Mouse (Mus musculus): ENCODE data around the gene Drosha. TPM values are rescaled to one million over a fixed set of nuclear protein-coding genes. Genes with fewer than 3 reads are reported as not detected.
"Not testable (repeated sequence)": the region's sequence is repeated elsewhere in the genome, so short reads cannot be mapped to it uniquely, and the experiment has no call there.

The Drosha gene
- 66.8 and 72.1 TPM in 2 replicates for polyA plus RNA-seq (2016; fragmentation: Nextera tagmentation; extraction: Ambion mirVana)

- peak within 1 kb of the TSS; percentile 88 for H3K4me3 ChIP-seq
- under 1% methylated on average over 67 of the region's 67 CpGs for WGBS
- no peaks in the 10 kb centered on the region for H3K27me3 ChIP-seq (ENCODE audit: insufficient read depth, poor library complexity, severe bottlenecking)
- peak; percentile 97 for DNase-seq (ENCODE audit: low spot score)
- H3K27ac ChIP-seq: peak within 1 kb of the TSS; percentile 96
- H3K36me3 ChIP-seq: peaks cover 67% of the 10 kb centered on the region
- no peaks in the 10 kb centered on the region for H3K9me3 ChIP-seq
- peaks cover 32% of the 10 kb centered on the region for H3K4me1 ChIP-seq (replicated peaks)
Measured at GRCm38 (mm10) chr15:12824197-12824952, at the start of gene Drosha, which contains the start of gene 6030458C11Rik. Drosha (plus strand) TSS chr15:12824815. 6030458C11Rik (minus strand) TSS chr15:12824649.

- H3K9me3 ChIP-seq: peaks cover 5% of the 10 kb centered on the region; the same call in 1 of the 2 replicates
- no peak overlapping the region for H3K27ac ChIP-seq
- no peaks in the 10 kb centered on the region for H3K4me1 ChIP-seq (replicated peaks)
- H3K4me3 ChIP-seq: no peak overlapping the region
- DNase-seq (ENCODE audit: low spot score): no peak
- 90% methylated on average over 6 of the region's 6 CpGs for WGBS
- no peaks in the 10 kb centered on the region for H3K27me3 ChIP-seq (ENCODE audit: insufficient read depth, poor library complexity, severe bottlenecking)
- no peaks in the 10 kb centered on the region for H3K36me3 ChIP-seq
Measured at GRCm38 (mm10) chr15:12781296-12781695, 43.3 kb upstream of the Drosha start.

- 84% methylated on average over 13 of the region's 16 CpGs for WGBS
- peaks cover 2% of the 10 kb centered on the region; the same call in 1 of the 2 replicates for H3K9me3 ChIP-seq
- no peak overlapping the region for H3K4me3 ChIP-seq
- no peaks in the 10 kb centered on the region for H3K4me1 ChIP-seq (replicated peaks)
- no peaks in the 10 kb centered on the region for H3K27me3 ChIP-seq (ENCODE audit: insufficient read depth, poor library complexity, severe bottlenecking)
- H3K27ac ChIP-seq: no peak overlapping the region
- H3K36me3 ChIP-seq: no peaks in the 10 kb centered on the region
- DNase-seq (ENCODE audit: low spot score): no peak
Measured at GRCm38 (mm10) chr15:12781729-12782326, 42.8 kb upstream of the Drosha start.

- WGBS: 82% methylated on average over 5 of the region's 5 CpGs
- no peak overlapping the region for H3K4me3 ChIP-seq
- no peaks in the 10 kb centered on the region for H3K36me3 ChIP-seq
- no peak for DNase-seq (ENCODE audit: low spot score)
- H3K4me1 ChIP-seq (replicated peaks): peaks cover 11% of the 10 kb centered on the region
- H3K27me3 ChIP-seq (ENCODE audit: insufficient read depth, poor library complexity, severe bottlenecking): no peaks in the 10 kb centered on the region
- H3K9me3 ChIP-seq: no peaks in the 10 kb centered on the region
- H3K27ac ChIP-seq: no peak overlapping the region
Measured at GRCm38 (mm10) chr15:12788536-12788935, 36.1 kb upstream of the Drosha start.

- H3K27ac ChIP-seq: peak overlapping the region; percentile 81
- H3K9me3 ChIP-seq: no peaks in the 10 kb centered on the region
- H3K27me3 ChIP-seq (ENCODE audit: insufficient read depth, poor library complexity, severe bottlenecking): no peaks in the 10 kb centered on the region
- H3K36me3 ChIP-seq: no peaks in the 10 kb centered on the region
- WGBS: 27% methylated on average over 10 of the region's 10 CpGs
- DNase-seq (ENCODE audit: low spot score): peak; percentile 49
- peaks cover 11% of the 10 kb centered on the region for H3K4me1 ChIP-seq (replicated peaks)
- H3K4me3 ChIP-seq: no peak overlapping the region
Measured at GRCm38 (mm10) chr15:12789406-12789867, 35.2 kb upstream of the Drosha start.

- H3K4me3 ChIP-seq: no peak overlapping the region
- no peak overlapping the region for H3K27ac ChIP-seq
- H3K27me3 ChIP-seq (ENCODE audit: insufficient read depth, poor library complexity, severe bottlenecking): no peaks in the 10 kb centered on the region
- H3K4me1 ChIP-seq (replicated peaks): peaks cover 7% of the 10 kb centered on the region
- WGBS: 68% methylated on average over 6 of the region's 6 CpGs
- no peaks in the 10 kb centered on the region for H3K9me3 ChIP-seq
- H3K36me3 ChIP-seq: no peaks in the 10 kb centered on the region
- no peak for DNase-seq (ENCODE audit: low spot score)
Measured at GRCm38 (mm10) chr15:12794311-12794710, 30.3 kb upstream of the Drosha start.

GRCm38 (mm10) chr15:12795457-12795894, 29.1 kb upstream of the Drosha start:
- no peaks in the 10 kb centered on the region for H3K36me3 ChIP-seq
- no peaks in the 10 kb centered on the region for H3K9me3 ChIP-seq
- no peak overlapping the region for H3K27ac ChIP-seq
- peak; percentile 43 for DNase-seq (ENCODE audit: low spot score)
- 7% methylated on average over 2 of the region's 2 CpGs for WGBS
- no peaks in the 10 kb centered on the region for H3K27me3 ChIP-seq (ENCODE audit: insufficient read depth, poor library complexity, severe bottlenecking)
- no peak overlapping the region for H3K4me3 ChIP-seq
- no peaks in the 10 kb centered on the region for H3K4me1 ChIP-seq (replicated peaks)

- WGBS: 46% methylated on average over 13 of the region's 13 CpGs
- Histone ChIP-seq H3K4me3 (no peak overlapping the region), H3K27me3 (ENCODE audit: insufficient read depth, poor library complexity, severe bottlenecking) (no peaks in the 10 kb centered on the region), H3K36me3 (no peaks in the 10 kb centered on the region), H3K4me1 (replicated peaks) (no peaks in the 10 kb centered on the region), H3K27ac (no peak overlapping the region), H3K9me3 (no peaks in the 10 kb centered on the region)
- no peak for DNase-seq (ENCODE audit: low spot score)
Measured at GRCm38 (mm10) chr15:12795909-12796470, 28.6 kb upstream of the Drosha start.

- no peaks in the 10 kb centered on the region for H3K27me3 ChIP-seq (ENCODE audit: insufficient read depth, poor library complexity, severe bottlenecking)
- no peak overlapping the region for H3K27ac ChIP-seq
- no peaks in the 10 kb centered on the region for H3K36me3 ChIP-seq
- no peaks in the 10 kb centered on the region for H3K9me3 ChIP-seq
- H3K4me1 ChIP-seq (replicated peaks): no peaks in the 10 kb centered on the region
- WGBS: 92% methylated on average over 6 of the region's 6 CpGs
- no peak for DNase-seq (ENCODE audit: low spot score)
- H3K4me3 ChIP-seq: no peak overlapping the region
Measured at GRCm38 (mm10) chr15:12798043-12798442, 26.6 kb upstream of the Drosha start.

- no peak for DNase-seq (ENCODE audit: low spot score)
- Histone ChIP-seq H3K27me3 (ENCODE audit: insufficient read depth, poor library complexity, severe bottlenecking) (no peaks in the 10 kb centered on the region), H3K4me1 (replicated peaks) (no peaks in the 10 kb centered on the region)
Measured at GRCm38 (mm10) chr15:12800405-12801141, 24.0 kb upstream of the Drosha start.

GRCm38 (mm10) chr15:12801142-12801506, 23.5 kb upstream of the Drosha start:
- H3K36me3 ChIP-seq; H3K27me3 ChIP-seq (ENCODE audit: insufficient read depth, poor library complexity, severe bottlenecking); H3K4me3 ChIP-seq; H3K27ac ChIP-seq; DNase-seq (ENCODE audit: low spot score); H3K4me1 ChIP-seq (replicated peaks); H3K9me3 ChIP-seq: not testable (repeated sequence)
- WGBS: 78% methylated on average over 2 of the region's 2 CpGs

More at GRCm38 (mm10) chr15:12800405-12801141, 24.0 kb upstream of the Drosha start:
- no peak overlapping the region for H3K4me3 ChIP-seq
- 60% methylated on average over 15 of the region's 15 CpGs for WGBS
- no peak overlapping the region for H3K27ac ChIP-seq
- no peaks in the 10 kb centered on the region for H3K9me3 ChIP-seq
- peaks cover under 1% of the 10 kb centered on the region; the same call in 1 of the 2 replicates for H3K36me3 ChIP-seq

GRCm38 (mm10) chr15:12805071-12805470, 19.5 kb upstream of the Drosha start:
- Histone ChIP-seq H3K4me3 (no peak overlapping the region), H3K9me3 (no peaks in the 10 kb centered on the region), H3K36me3 (peaks cover 46% of the 10 kb centered on the region), H3K27me3 (ENCODE audit: insufficient read depth, poor library complexity, severe bottlenecking) (no peaks in the 10 kb centered on the region), H3K27ac (no peak overlapping the region), H3K4me1 (replicated peaks) (no peaks in the 10 kb centered on the region)
- no peak for DNase-seq (ENCODE audit: low spot score)
- 86% methylated on average over 4 of the region's 4 CpGs for WGBS

Measured in hindbrain, embryonic 10.5 days (tissue).